Mouse (Mus musculus) erythroid progenitor cell, adult 5-6 weeks (primary cell): ENCODE measurements around the gene Med15. TPM values are rescaled to one million over a fixed set of nuclear protein-coding genes. Genes with fewer than 3 reads are reported as not detected.
"Not testable (repeated sequence)": the region's sequence is repeated elsewhere in the genome, so short reads cannot be mapped to it uniquely, and the experiment has no call there.

Source experiments
- ATAC-seq: replicated peaks from 2 replicates; pipeline ENCODE4 v1.8.0; 2016; ENCODE audit warnings: moderate number of reproducible peaks, mild to moderate bottlenecking, moderate TSS enrichment, inconsistent platforms; ENCODE audit not compliant: poor library complexity, low FRiP score, severe bottlenecking
- total RNA-seq, 2 experiments: library from RNA; stranded (forward) in 1 of 2; stranded (reverse) in 1 of 2; fragments of 150-400 nt in 1 of 2; fragments of 186-747, 209-891 nt in 1 of 2; gene quantifications; 2 replicates each; pipeline versions ENCODE4 v1.2.3 to v1.2.4; 2015 to 2017; ENCODE audit warnings: low replicate concordance in 2 of 2

Gene Med15
- total RNA-seq, 2 experiments from 2014 or later, result 57.3 to 70.8 TPM

GRCm38 (mm10) chr16:17625488-17626268 lies 107.0 kb downstream of the Med15 start:
- peak; percentile 75 for ATAC-seq

GRCm38 (mm10) chr16:17621936-17622335 lies 110.8 kb downstream of the Med15 start:
- no peak for ATAC-seq

- peak; percentile 80 for ATAC-seq
Measured at GRCm38 (mm10) chr16:17619198-17620105, 113.2 kb downstream of the Med15 start, which contains the start of gene Smpd4. TSS of gene Smpd4 (plus strand) at chr16:17619354.

DNA sequence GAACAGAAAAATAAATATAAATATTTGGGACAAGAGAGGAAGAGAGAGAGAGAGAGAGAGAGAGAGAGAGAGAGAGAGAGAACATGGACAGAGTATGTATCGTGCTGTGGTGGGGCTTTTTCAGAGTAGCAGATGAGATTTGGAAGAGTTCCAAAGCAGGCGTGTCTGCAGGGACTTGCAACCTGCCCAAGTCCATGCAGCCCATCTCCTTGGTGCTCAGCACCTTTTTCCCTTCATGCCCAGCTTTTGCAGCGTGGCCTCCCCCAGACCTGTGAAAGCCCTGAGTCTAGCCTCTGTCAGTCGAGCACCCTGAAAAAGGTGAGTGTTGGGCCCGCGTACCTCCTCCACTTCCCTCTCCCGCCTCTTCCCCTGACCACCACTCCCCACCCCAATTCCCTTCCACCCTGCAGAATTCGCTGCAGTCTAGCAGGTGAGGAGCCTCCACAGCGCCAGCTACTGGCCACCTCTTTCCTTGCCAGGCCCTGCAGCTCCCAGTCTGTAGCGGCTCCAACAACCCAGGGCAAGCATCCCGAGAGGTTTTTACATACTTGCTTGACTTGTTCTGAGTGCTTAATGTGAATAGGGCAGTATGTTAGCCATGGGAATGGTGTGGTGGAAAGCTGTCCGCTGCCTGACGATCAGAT lies 114.6 kb downstream of the Med15 start:
- ATAC-seq, result peak; percentile 82

GRCm38 (mm10) chr16:17616212-17616611 lies 116.5 kb downstream of the Med15 start:
- no peak for ATAC-seq

GRCm38 (mm10) chr16:17614740-17615139 lies 118.0 kb downstream of the Med15 start:
- not testable (repeated sequence) for ATAC-seq

DNA sequence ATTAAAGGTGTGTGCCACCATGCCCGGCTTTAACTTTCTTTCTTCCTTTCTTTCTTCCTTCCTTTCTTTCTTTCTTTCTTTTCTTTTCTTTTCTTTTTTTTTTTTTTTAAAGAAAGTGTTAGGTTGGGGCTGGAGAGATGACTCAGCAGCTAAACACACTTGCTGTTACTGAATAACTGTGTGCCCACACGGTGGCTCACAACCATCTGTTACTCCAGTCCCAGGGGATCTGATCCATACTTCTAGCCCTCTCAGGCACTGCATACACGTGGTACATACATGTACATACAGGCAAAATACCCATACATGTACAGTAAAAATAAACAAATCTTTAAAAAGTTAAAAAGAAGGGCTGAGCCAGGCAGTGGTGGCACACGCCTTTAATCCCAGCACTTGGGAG lies 121.3 kb downstream of the Med15 start:
- no peak for ATAC-seq

DNA sequence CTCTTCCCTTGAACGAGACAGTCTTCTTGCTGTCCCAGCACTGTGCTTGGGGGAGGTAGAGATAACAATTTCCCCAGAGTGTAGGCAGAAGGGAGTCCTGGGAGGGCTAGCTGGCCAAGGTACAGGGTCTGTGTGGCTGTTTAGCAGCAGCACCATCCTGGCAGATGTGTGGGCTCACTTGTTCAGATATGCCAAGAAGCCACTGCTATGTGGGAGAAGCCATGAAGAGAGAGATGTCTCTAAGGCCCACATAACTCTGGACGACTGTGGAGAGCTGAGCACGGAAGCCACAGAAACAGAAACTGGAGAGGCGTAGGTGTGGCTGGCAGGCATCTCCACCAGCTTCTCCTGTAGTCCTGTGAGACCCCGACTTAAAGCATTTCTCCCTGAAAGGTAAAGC lies 127.0 kb downstream of the Med15 start:
- no peak for ATAC-seq

DNA sequence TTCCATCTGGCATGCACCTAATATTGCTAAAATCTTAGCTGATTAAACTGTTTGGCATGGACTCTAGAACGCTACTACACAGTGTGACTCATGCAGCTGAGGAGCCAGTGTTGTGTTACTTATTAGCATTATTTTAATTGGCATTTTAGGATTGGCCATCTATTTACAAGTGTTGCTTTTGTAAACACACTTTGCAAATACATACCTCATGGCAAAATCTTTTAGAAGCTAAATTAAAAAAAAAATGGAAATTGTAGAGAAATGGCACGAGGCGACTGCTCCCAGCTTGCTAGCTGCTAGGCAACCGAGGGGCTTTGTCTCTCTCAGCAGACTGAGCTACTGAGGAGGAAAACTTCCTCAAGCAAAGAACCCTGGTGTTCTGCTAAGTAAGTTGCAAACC lies 127.8 kb downstream of the Med15 start:
- no peak for ATAC-seq

Other genes with a start within 250 kb of the Med15 start
- gene Aifm3, start 243.3 kb downstream of the Med15 start, total RNA-seq (2015; ENCODE audit: low replicate concordance), result not detected in 2 replicates
- not detected in 2 replicates for gene Aifm3, start 243.3 kb downstream of the Med15 start, total RNA-seq (2017; ENCODE audit: low replicate concordance)
- 15.5 and 43.6 TPM in 2 replicates for gene Lztr1, start 224.2 kb downstream of the Med15 start, total RNA-seq (2015; ENCODE audit: low replicate concordance)
- 33.1 and 54.4 TPM in 2 replicates for gene Lztr1, start 224.2 kb downstream of the Med15 start, total RNA-seq (2017; ENCODE audit: low replicate concordance)
- gene Thap7, start 201.8 kb downstream of the Med15 start, total RNA-seq (2015; ENCODE audit: low replicate concordance), result 9.6 and 24.1 TPM in 2 replicates
- 10.8 and 16.3 TPM in 2 replicates for gene Thap7, start 201.8 kb downstream of the Med15 start, total RNA-seq (2017; ENCODE audit: low replicate concordance)
- gene Lrrc74b, start 171.6 kb downstream of the Med15 start, total RNA-seq (2015; ENCODE audit: low replicate concordance), result not detected in 2 replicates
- gene Lrrc74b, start 171.6 kb downstream of the Med15 start, total RNA-seq (2017; ENCODE audit: low replicate concordance), result not detected in 2 replicates
- not detected in 2 replicates for gene P2rx6, start 171.0 kb downstream of the Med15 start, total RNA-seq (2015; ENCODE audit: low replicate concordance)
- gene P2rx6, start 171.0 kb downstream of the Med15 start, total RNA-seq (2017; ENCODE audit: low replicate concordance), result not detected in 2 replicates
- gene Slc7a4, start 149.7 kb downstream of the Med15 start, total RNA-seq (2015; ENCODE audit: low replicate concordance), result 2.2 TPM in 1 of 2 replicates, not detected in the other
- gene Slc7a4, start 149.7 kb downstream of the Med15 start, total RNA-seq (2017; ENCODE audit: low replicate concordance), result not detected in 2 replicates
- 59.1 and 97.3 TPM in 2 replicates for gene Smpd4, start 113.5 kb downstream of the Med15 start, total RNA-seq (2015; ENCODE audit: low replicate concordance)
- gene Smpd4, start 113.5 kb downstream of the Med15 start, total RNA-seq (2017; ENCODE audit: low replicate concordance), result 32.6 and 43.5 TPM in 2 replicates
- gene Ccdc74a, start 86.4 kb downstream of the Med15 start, total RNA-seq (2015; ENCODE audit: low replicate concordance), result 5.0 and 11.5 TPM in 2 replicates
- 2.8 and 13.5 TPM in 2 replicates for gene Ccdc74a, start 86.4 kb downstream of the Med15 start, total RNA-seq (2017; ENCODE audit: low replicate concordance)
- 4.2 and 5.4 TPM in 2 replicates for gene Klhl22, start 26.7 kb upstream of the Med15 start, total RNA-seq (2015; ENCODE audit: low replicate concordance)
- gene Klhl22, start 26.7 kb upstream of the Med15 start, total RNA-seq (2017; ENCODE audit: low replicate concordance), result 3.7 and 3.9 TPM in 2 replicates
- gene Scarf2, start 64.4 kb upstream of the Med15 start, total RNA-seq (2015; ENCODE audit: low replicate concordance), result 0.42 TPM in 1 of 2 replicates, not detected in the other
- gene Scarf2, start 64.4 kb upstream of the Med15 start, total RNA-seq (2017; ENCODE audit: low replicate concordance), result not detected in 2 replicates
- not detected in 2 replicates for gene B830017H08Rik, start 100.2 kb upstream of the Med15 start, total RNA-seq (2015; ENCODE audit: low replicate concordance)
- gene B830017H08Rik, start 100.2 kb upstream of the Med15 start, total RNA-seq (2017; ENCODE audit: low replicate concordance), result not detected in 2 replicates
- gene Car15, start 105.5 kb upstream of the Med15 start, total RNA-seq (2015; ENCODE audit: low replicate concordance), result 7.1 and 9.7 TPM in 2 replicates
- gene Car15, start 105.5 kb upstream of the Med15 start, total RNA-seq (2017; ENCODE audit: low replicate concordance), result 4.6 and 9.5 TPM in 2 replicates
- gene Gm20518, start 158.8 kb upstream of the Med15 start, total RNA-seq (2015; ENCODE audit: low replicate concordance), result 1.8 and 2.1 TPM in 2 replicates
- gene Gm20518, start 158.8 kb upstream of the Med15 start, total RNA-seq (2017; ENCODE audit: low replicate concordance), result 1.0 TPM in 1 of 2 replicates, not detected in the other
- gene Tssk1, start 161.3 kb upstream of the Med15 start, total RNA-seq (2015; ENCODE audit: low replicate concordance), result not detected in 2 replicates
- gene Tssk1, start 161.3 kb upstream of the Med15 start, total RNA-seq (2017; ENCODE audit: low replicate concordance), result not detected in 2 replicates
- gene Dgcr2, start 165.7 kb upstream of the Med15 start, total RNA-seq (2015; ENCODE audit: low replicate concordance), result 21.4 and 38.9 TPM in 2 replicates
- 41.7 and 42.7 TPM in 2 replicates for gene Dgcr2, start 165.7 kb upstream of the Med15 start, total RNA-seq (2017; ENCODE audit: low replicate concordance)
- gene Tssk2, start 165.7 kb upstream of the Med15 start, total RNA-seq (2015; ENCODE audit: low replicate concordance), result not detected in 2 replicates
- not detected in 2 replicates for gene Tssk2, start 165.7 kb upstream of the Med15 start, total RNA-seq (2017; ENCODE audit: low replicate concordance)
- 9.4 and 10.9 TPM in 2 replicates for gene Ess2, start 178.5 kb upstream of the Med15 start, total RNA-seq (2015; ENCODE audit: low replicate concordance)
- 9.6 and 27.5 TPM in 2 replicates for gene Ess2, start 178.5 kb upstream of the Med15 start, total RNA-seq (2017; ENCODE audit: low replicate concordance)
- gene Gsc2, start 182.2 kb upstream of the Med15 start, total RNA-seq (2015; ENCODE audit: low replicate concordance), result not detected in 2 replicates
- gene Gsc2, start 182.2 kb upstream of the Med15 start, total RNA-seq (2017; ENCODE audit: low replicate concordance), result not detected in 2 replicates
- gene Slc25a1, start 195.3 kb upstream of the Med15 start, total RNA-seq (2015; ENCODE audit: low replicate concordance), result 0.84 and 12.3 TPM in 2 replicates
- 8.5 and 9.9 TPM in 2 replicates for gene Slc25a1, start 195.3 kb upstream of the Med15 start, total RNA-seq (2017; ENCODE audit: low replicate concordance)
- gene Vpreb2, start 247.5 kb upstream of the Med15 start, total RNA-seq (2015; ENCODE audit: low replicate concordance), result 8.8 TPM in 1 of 2 replicates, not detected in the other
- gene Vpreb2, start 247.5 kb upstream of the Med15 start, total RNA-seq (2017; ENCODE audit: low replicate concordance), result not detected in 2 replicates